Mouse (Mus musculus) MEL (cell line): ENCODE measurements at regions not wholly inside any gene's neighbourhood (a gene's known extent, or its start where the extent isn't known, plus 50 kb on each side); places are given as distances from the start of the nearest gene placed in this dataset.
A peak's percentile ranks its signal among the peaks of the same experiment; 100 is the strongest.

Experiments
- CTCF ChIP-seq, 3 experiments: IDR thresholded peaks in 2 of 3; conservative IDR thresholded peaks in 1 of 3; 2 replicates each; pipeline ENCODE4 v1.5.1; 2011 to 2012; ENCODE audit warnings: low read length in 3 of 3, low read depth in 2 of 3, mild to moderate bottlenecking in 2 of 3, improper control_type of control experiment in 1 of 3, inconsistent platforms in 1 of 3, mixed read lengths in 1 of 3, moderate library complexity in 1 of 3; ENCODE audit not compliant: control insufficient read depth in 1 of 3, insufficient read depth in 1 of 3, poor library complexity in 1 of 3, severe bottlenecking in 1 of 3
- EP300 ChIP-seq, 2 experiments: IDR thresholded peaks; 2 replicates each; pipeline ENCODE4 v1.6.1; 2011; ENCODE audit warnings: improper control_type of control experiment in 2 of 2, low read length in 2 of 2, low read depth in 1 of 2, mild to moderate bottlenecking in 1 of 2
- GATA1 ChIP-seq: IDR thresholded peaks from 2 replicates; pipeline ENCODE4 v1.6.1; 2011; ENCODE audit warnings: low read depth, low read length, improper control_type of control experiment
- JUND ChIP-seq: IDR thresholded peaks from 2 replicates; pipeline ENCODE4 v1.6.1; 2011; ENCODE audit warnings: low read depth, mild to moderate bottlenecking, improper control_type of control experiment, low read length
- NELFE ChIP-seq: IDR thresholded peaks from 2 replicates; pipeline ENCODE4 v1.6.1; 2011; ENCODE audit warnings: low read depth, low read length, improper control_type of control experiment
- POLR2AphosphoS2 ChIP-seq: IDR thresholded peaks from 2 replicates; pipeline ENCODE4 v1.6.1; 2011; ENCODE audit warnings: low read length, improper control_type of control experiment
- RCOR1 ChIP-seq: IDR thresholded peaks from 2 replicates; pipeline ENCODE4 v1.6.1; 2012; ENCODE audit warnings: low read depth, mild to moderate bottlenecking, inconsistent platforms, low read length, improper control_type of control experiment
- TAL1 ChIP-seq: IDR thresholded peaks from 2 replicates; pipeline ENCODE4 v1.6.1; 2012; ENCODE audit warnings: mild to moderate bottlenecking, inconsistent platforms, low read length, moderate library complexity, mixed read lengths
- USF1 ChIP-seq: IDR thresholded peaks from 2 replicates; pipeline ENCODE4 v1.6.1; 2014; ENCODE audit warnings: low read depth, mild to moderate bottlenecking, inconsistent platforms, low read length, improper control_type of control experiment, moderate library complexity

- TF ChIP-seq CTCF (IDR thresholded peaks at IDR 0.05 in 2 of 3, conservative IDR thresholded peaks at IDR 0.05 in 1 of 3; ENCODE audit: control insufficient read depth in 1 of 3, insufficient read depth in 1 of 3, low read depth in 2 of 3, low read length in 3 of 3, poor library complexity in 1 of 3, severe bottlenecking in 1 of 3) (no peak), USF1 (no peak), TAL1 (no peak), POLR2AphosphoS2 (no peak), RCOR1 (peak; percentile 73), NELFE (no peak), GATA1 (no peak), EP300 (IDR thresholded peaks at IDR 0.05; ENCODE audit: low read depth in 1 of 2, low read length in 2 of 2) (peak; percentile 84 to 88), JUND (no peak)
Measured at GRCm38 (mm10) chr15:15082577-15083128, 1645.9 kb upstream of the Cdh9 start.
